Mouse (Mus musculus) C2C12 (cell line): ENCODE measurements at regions not wholly inside any gene's neighbourhood (a gene's known extent, or its start where the extent isn't known, plus 50 kb on each side); places are given as distances from the start of the nearest gene placed in this dataset.

Source experiments
- CTCF ChIP-seq: IDR thresholded peaks from one replicate; pipeline ENCODE4 v1.5.1; 2011; ENCODE audit not compliant: control insufficient read depth, insufficient read depth, insufficient read length
- MAX ChIP-seq: IDR thresholded peaks from one replicate; pipeline ENCODE4 v1.6.1; 2011; ENCODE audit warnings: mild to moderate bottlenecking, control low read depth
- USF1 ChIP-seq: IDR thresholded peaks from one replicate; pipeline ENCODE4 v1.6.1; 2011; ENCODE audit warnings: low read depth, mild to moderate bottlenecking, control low read depth, moderate library complexity

DNA sequence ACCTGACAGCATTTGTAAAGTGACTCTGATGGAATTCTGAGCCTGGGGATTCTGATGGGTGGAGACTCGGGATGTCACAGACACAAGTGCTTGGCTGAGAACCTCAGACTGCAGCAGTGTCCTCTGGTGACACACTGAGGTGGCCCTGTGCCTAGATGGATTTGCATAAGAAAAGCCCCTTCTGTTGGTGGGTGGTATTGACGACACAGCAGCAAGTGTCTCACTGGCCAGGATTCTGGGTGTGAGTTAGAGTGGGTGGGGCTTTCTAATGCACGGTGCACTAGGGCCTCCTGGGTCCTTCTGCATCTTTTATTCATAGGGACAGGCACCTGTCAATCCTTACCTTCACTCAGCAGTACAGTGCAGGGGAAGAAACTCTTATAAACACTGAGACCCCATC lies 100.9 kb upstream of the Kazn start:
- no peak for TF ChIP-seq CTCF
- no peak for TF ChIP-seq MAX
- no peak for TF ChIP-seq USF1
